Mouse (Mus musculus) brown adipose tissue, adult 24 weeks (tissue): ENCODE results near the gene Rbbp8nl. TPM values are rescaled to one million over a fixed set of nuclear protein-coding genes. Genes with fewer than 3 reads are reported as not detected.

Experiments used
- H3K27ac ChIP-seq: fragments of 200-500 bp; replicated peaks from 2 replicates; pipeline ENCODE4 v1.5.1; 2012; ENCODE audit warnings: low read depth, mild to moderate bottlenecking, low read length
- H3K4me1 ChIP-seq: fragments of 200-500 bp; 2 replicates; pipeline ENCODE4 v1.6.1; 2012; ENCODE audit warnings: low read length, mixed read lengths; ENCODE audit not compliant: control insufficient read depth, insufficient read depth, insufficient read length
- H3K4me3 ChIP-seq: fragments of 200-500 bp; 2 replicates; pipeline ENCODE4 v1.5.1; 2012; ENCODE audit warnings: low read depth, mild to moderate bottlenecking, low read length, moderate library complexity; ENCODE audit not compliant: insufficient read depth
- polyA plus RNA-seq: library from polyadenylated mRNA; stranded (reverse); fragments of >200 nt; gene quantifications from 2 replicates; pipeline ENCODE4 v1.2.4, GENCODE M21; 2012; ENCODE audit not compliant: missing spikeins, insufficient read depth, insufficient read length

Gene Rbbp8nl
- polyA plus RNA-seq, 1 experiment, result not detected

- no peak overlapping the region for H3K4me3 ChIP-seq
- no peak overlapping the region for H3K27ac ChIP-seq
- H3K4me1 ChIP-seq, result no peaks in the 10 kb centered on the region
Measured at GRCm38 (mm10) chr2:180303468-180303867, 13.8 kb upstream of the Rbbp8nl start.

- H3K4me1 ChIP-seq, result no peaks in the 10 kb centered on the region
- H3K27ac ChIP-seq, result no peak overlapping the region
- no peak overlapping the region for H3K4me3 ChIP-seq
Measured at GRCm38 (mm10) chr2:180302201-180302600, 12.5 kb upstream of the Rbbp8nl start.

- no peaks in the 10 kb centered on the region for H3K4me1 ChIP-seq
- no peak overlapping the region for H3K27ac ChIP-seq
- no peak overlapping the region for H3K4me3 ChIP-seq
Measured at GRCm38 (mm10) chr2:180300771-180301170, 11.1 kb upstream of the Rbbp8nl start.

GRCm38 (mm10) chr2:180300252-180300651 is 10.6 kb upstream of the Rbbp8nl start:
- Histone ChIP-seq H3K4me3 (no peak overlapping the region), H3K4me1 (no peaks in the 10 kb centered on the region), H3K27ac (no peak overlapping the region)

- no peaks in the 10 kb centered on the region for H3K4me1 ChIP-seq
- no peak overlapping the region for H3K4me3 ChIP-seq
- no peak overlapping the region for H3K27ac ChIP-seq
Measured at GRCm38 (mm10) chr2:180292906-180293305, 3.2 kb upstream of the Rbbp8nl start.

GRCm38 (mm10) chr2:180292026-180292425 is 2.3 kb upstream of the Rbbp8nl start:
- no peak overlapping the region for H3K27ac ChIP-seq
- no peaks in the 10 kb centered on the region for H3K4me1 ChIP-seq
- no peak overlapping the region for H3K4me3 ChIP-seq

DNA sequence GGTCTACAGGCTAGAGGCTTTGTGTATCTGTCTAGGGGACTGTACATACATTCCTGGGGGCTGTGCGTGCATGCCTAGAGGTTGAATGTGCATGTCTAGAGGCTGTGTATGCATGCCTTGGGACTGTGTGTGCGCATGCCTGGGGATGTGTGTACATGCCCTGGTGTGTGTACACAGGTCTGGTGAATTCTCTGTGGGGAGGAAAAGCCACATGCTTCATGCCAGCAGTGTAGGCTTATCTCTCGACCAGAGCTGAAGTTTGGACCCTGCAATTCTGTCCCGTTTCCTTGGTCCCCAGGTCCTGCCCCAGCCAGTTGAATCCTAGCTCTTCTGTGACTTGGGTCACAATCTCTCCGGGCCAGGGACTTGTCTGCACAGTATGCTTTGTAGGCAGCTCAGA is 1.9 kb upstream of the Rbbp8nl start:
- H3K27ac ChIP-seq, result no peak overlapping the region
- H3K4me1 ChIP-seq, result no peaks in the 10 kb centered on the region
- H3K4me3 ChIP-seq, result no peak overlapping the region

DNA sequence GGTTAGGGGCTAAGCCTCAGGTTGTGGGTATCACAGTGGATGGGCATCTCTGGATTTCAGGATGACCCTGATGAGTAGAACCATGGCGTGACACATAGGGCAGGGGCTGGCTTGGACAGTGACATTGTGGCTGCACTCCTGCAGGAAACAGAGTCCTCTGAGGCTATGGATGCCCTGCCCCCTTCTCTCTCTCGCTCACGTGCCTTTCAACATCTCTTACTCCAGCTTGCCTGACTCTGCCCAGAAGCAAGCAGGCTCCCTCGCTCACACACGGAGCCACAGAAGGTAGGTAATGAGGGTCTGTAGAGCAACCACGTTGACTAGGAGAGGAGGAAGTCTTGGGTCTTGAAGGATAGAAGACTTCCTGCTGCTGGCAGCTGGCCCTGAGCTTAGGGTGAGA is 824 bp upstream of the Rbbp8nl start:
- Histone ChIP-seq H3K27ac (no peak overlapping the region), H3K4me1 (no peaks in the 10 kb centered on the region), H3K4me3 (no peak overlapping the region)

DNA sequence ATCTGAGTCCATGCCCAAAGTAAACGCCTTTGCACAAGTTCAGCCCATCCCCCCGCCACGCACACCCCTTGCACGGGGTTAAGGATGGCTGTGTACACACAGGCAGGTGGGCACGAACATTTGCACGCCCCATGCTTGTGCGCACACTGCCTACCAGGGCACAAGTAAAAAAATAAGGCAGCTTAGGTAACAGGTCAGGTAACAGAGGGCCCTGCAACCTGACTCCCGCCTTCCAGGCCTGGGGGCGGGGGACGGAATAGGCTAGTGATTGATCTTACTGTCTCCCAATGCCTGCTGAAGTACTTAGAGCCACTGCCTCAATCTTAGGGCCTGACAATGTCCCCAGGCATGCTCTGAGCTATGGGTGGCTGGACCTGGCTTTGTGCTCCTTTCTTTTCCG is 713 bp downstream of the Rbbp8nl start:
- Histone ChIP-seq H3K4me1 (no peaks in the 10 kb centered on the region), H3K27ac (no peak overlapping the region), H3K4me3 (no peak overlapping the region)

DNA sequence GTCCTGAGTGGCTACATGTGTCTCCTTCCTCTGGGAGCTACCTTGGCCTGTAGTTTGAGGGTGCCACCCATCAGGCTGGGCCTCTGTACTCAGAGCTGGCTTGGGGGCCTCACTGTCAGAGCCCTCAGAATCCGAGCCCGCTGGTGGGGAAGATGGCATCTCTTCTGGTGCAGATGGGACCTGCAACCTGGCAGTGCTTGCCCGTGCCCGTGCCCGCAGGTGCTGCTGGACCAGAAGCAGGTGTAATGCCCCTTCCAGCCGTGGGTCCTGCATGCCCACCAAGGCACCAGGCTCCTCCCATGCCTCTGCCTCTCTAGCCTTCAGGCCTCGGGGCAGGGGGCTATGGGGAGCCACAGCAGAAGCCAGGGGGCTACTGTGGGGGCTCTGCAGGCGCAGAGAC is 10.4 kb downstream of the Rbbp8nl start:
- Histone ChIP-seq H3K4me1 (peaks cover 5% of the 10 kb centered on the region; the same call in 1 of the 2 replicates), H3K4me3 (no peak overlapping the region)

GRCm38 (mm10) chr2:180277773-180278320 is 11.8 kb downstream of the Rbbp8nl start:
- Histone ChIP-seq H3K4me1 (peaks cover 5% of the 10 kb centered on the region; the same call in 1 of the 2 replicates), H3K4me3 (no peak overlapping the region), H3K27ac (no peak overlapping the region)

More for the DNA sequence above, 10.4 kb downstream of the Rbbp8nl start:
- H3K27ac ChIP-seq, result no peak overlapping the region

DNA sequence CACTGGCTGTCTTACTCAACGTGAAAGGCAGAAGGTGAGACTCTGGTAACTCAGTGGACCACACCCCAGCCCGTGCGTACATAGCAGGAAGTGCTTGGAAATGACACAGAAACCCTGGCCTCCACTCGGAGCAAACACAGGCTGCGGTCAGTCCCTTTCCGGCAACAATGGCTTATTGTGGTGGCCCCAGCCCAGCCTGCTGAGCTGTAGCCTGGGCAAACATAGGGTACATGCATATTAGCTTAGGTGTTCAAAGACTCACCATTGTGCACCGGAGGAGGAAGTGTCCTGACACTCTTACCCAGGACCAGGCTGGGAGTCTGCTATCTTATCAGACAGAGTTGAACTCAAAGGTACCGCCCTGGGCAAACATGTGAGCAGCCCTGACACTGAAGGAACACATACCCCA is 12.8 kb downstream of the Rbbp8nl start:
- Histone ChIP-seq H3K4me3 (no peak overlapping the region), H3K4me1 (peaks cover 10% of the 10 kb centered on the region), H3K27ac (no peak overlapping the region)

DNA sequence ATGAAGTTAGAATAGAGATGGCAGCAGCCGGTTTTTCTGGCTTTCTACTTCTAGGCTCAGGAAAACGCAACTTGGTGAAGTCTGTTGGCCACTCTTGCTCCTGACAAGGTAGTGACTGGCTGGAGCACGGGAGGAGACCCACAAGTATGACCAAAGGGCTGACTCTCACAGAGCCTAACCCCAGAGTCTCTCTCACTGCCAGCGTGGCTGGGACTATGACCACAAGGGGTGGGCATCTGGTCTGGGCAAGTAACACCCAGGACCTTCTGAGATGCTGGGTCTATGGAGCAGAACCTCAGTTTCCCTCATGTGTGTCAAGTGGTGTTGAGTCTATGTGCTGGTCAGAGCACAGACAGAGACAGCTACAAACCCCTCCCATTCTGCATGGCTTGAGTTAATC is 13.3 kb downstream of the Rbbp8nl start:
- H3K4me3 ChIP-seq, result no peak overlapping the region
- peaks cover 13% of the 10 kb centered on the region for H3K4me1 ChIP-seq
- no peak overlapping the region for H3K27ac ChIP-seq

DNA sequence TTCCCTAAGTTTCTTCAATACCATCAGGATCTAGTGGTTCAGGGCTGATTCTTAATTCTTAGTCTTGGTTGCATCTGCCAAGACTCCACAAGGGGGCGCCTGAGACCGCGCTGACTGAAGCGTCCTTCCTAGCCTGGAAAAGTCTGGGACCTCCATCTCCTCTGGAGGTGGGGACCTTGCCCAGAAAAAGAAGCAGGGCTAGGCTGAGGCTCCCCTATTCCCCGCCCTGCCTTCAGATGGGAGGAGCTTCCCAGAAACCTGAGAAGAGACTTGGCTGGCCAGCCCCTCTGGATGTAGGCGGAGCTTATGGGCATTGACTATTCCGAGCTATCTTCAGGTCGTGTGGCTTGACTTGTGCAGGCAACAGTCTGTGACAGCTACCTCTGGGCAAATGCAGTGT is 13.8 kb downstream of the Rbbp8nl start:
- peaks cover 13% of the 10 kb centered on the region for H3K4me1 ChIP-seq
- H3K4me3 ChIP-seq, result no peak overlapping the region
- no peak overlapping the region for H3K27ac ChIP-seq

DNA sequence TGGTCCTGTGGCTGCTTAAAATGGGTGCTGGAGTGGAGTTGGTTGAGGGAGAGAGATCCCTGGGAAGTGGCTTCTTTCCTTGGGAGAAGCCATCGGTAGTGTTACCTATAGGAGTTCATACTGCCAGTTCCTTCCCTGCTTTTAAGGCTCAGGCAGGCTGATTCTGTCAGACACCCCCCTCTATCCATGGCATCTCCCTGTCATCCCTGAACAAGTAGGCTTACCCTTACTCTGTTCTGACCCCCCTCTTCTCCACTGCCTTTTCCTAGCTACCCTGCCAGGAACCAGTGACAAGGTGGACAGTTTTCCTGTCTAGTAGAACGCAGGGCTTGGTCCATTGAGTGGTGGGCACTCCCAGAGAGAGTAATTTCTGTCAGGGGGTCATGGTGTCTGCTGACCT is 15.2 kb downstream of the Rbbp8nl start:
- Histone ChIP-seq H3K27ac (no peak overlapping the region), H3K4me3 (no peak overlapping the region), H3K4me1 (peaks cover 13% of the 10 kb centered on the region)

- Histone ChIP-seq H3K4me3 (peak within 1 kb of the TSS; percentile 81), H3K27ac (peak within 1 kb of the TSS; percentile 7), H3K4me1 (peaks cover 13% of the 10 kb centered on the region)
Measured at GRCm38 (mm10) chr2:180273394-180274244, 16.1 kb downstream of the Rbbp8nl start, which contains the start of gene Cables2. Gene Cables2, minus strand, starts transcription at chr2:180273496.
